Mouse (Mus musculus) heart, postnatal 10 days (tissue): ENCODE data around the gene Gm20388. TPM values are rescaled to one million over a fixed set of nuclear protein-coding genes. Genes with fewer than 3 reads are reported as not detected.

Source experiments
- DNase-seq, 2 experiments: peaks; one replicate each; pipeline ENCODE4 v3.0.0; 2021
- intact Hi-C: fragments of 180-260 bp; cut with DNase I; formaldehyde crosslinking; loops from one replicate; pipeline ENCODE4 v1.15.1; 2025
- total RNA-seq, 2 experiments: library from RNA; stranded (reverse); gene quantifications; 2 replicates each; pipeline ENCODE4 v1.2.3; 2021

Gm20388 gene
- total RNA-seq, 2 experiments from 2014 or later, result 2.0 to 2.2 TPM

- DNase-seq, result no peak
- intact Hi-C loops, result no loop called here
Observed at GRCm38 (mm10) chr8:120741815-120742530, 831.3 kb downstream of the Gm20388 start.

GRCm38 (mm10) chr8:120743149-120743897 lies 832.7 kb downstream of the Gm20388 start:
- peak; percentile 65 to 71 for DNase-seq

GRCm38 (mm10) chr8:120743898-120744290 lies 833.3 kb downstream of the Gm20388 start:
- intact Hi-C loops, result no loop called here
- peak; percentile 60 for DNase-seq

More at GRCm38 (mm10) chr8:120743149-120743897, 832.7 kb downstream of the Gm20388 start:
- intact Hi-C loops, result no loop called here

- intact Hi-C loops, result no loop called here
- no peak for DNase-seq
Observed at GRCm38 (mm10) chr8:120744448-120744847, 833.8 kb downstream of the Gm20388 start.

- intact Hi-C loops, result no loop called here
- no peak for DNase-seq
Observed at GRCm38 (mm10) chr8:120745226-120745625, 834.6 kb downstream of the Gm20388 start.

GRCm38 (mm10) chr8:120746007-120746701 lies 835.5 kb downstream of the Gm20388 start:
- no peak for DNase-seq
- intact Hi-C loops, result no loop called here

GRCm38 (mm10) chr8:120747286-120747685 lies 836.6 kb downstream of the Gm20388 start:
- no peak for DNase-seq
- intact Hi-C loops, result no loop called here

- no peak for DNase-seq
Observed at GRCm38 (mm10) chr8:120750616-120751015, 840.0 kb downstream of the Gm20388 start.

GRCm38 (mm10) chr8:120751226-120752081 lies 840.8 kb downstream of the Gm20388 start:
- intact Hi-C loops, result no loop called here
- DNase-seq, result no peak

More at GRCm38 (mm10) chr8:120750616-120751015, 840.0 kb downstream of the Gm20388 start:
- intact Hi-C loops, result no loop called here

- DNase-seq, result peak; percentile 78 to 80
- intact Hi-C loops, result no loop called here
Observed at GRCm38 (mm10) chr8:120752082-120752452, 841.4 kb downstream of the Gm20388 start.

GRCm38 (mm10) chr8:120753476-120753875 lies 842.8 kb downstream of the Gm20388 start:
- no peak for DNase-seq
- intact Hi-C loops, result no loop called here

GRCm38 (mm10) chr8:120755306-120756297 lies 845.0 kb downstream of the Gm20388 start:
- no peak for DNase-seq
- intact Hi-C loops, result no loop called here

- DNase-seq, result no peak
- intact Hi-C loops, result no loop called here
Observed at GRCm38 (mm10) chr8:120758005-120758404, 847.4 kb downstream of the Gm20388 start.

GRCm38 (mm10) chr8:120759847-120760246 lies 849.2 kb downstream of the Gm20388 start:
- no peak for DNase-seq
- intact Hi-C loops, result no loop called here

- no peak for DNase-seq
- intact Hi-C loops, result no loop called here
Observed at GRCm38 (mm10) chr8:120760341-120761215, 849.9 kb downstream of the Gm20388 start.

GRCm38 (mm10) chr8:120763267-120763666 lies 852.6 kb downstream of the Gm20388 start:
- intact Hi-C loops, result no loop called here
- DNase-seq, result no peak

- no peak for DNase-seq
- intact Hi-C loops, result no loop called here
Observed at GRCm38 (mm10) chr8:120764638-120765037, 854.0 kb downstream of the Gm20388 start.

GRCm38 (mm10) chr8:120766622-120767021 lies 856.0 kb downstream of the Gm20388 start:
- DNase-seq, result no peak
- intact Hi-C loops, result no loop called here
